Mouse (Mus musculus) natural killer cell, adult 2 months (primary cell): Measurements from ENCODE around the gene Isl1.

Experiments used
- DNase-seq, 2 experiments: peaks; one replicate each; pipeline ENCODE4 v3.0.0; 2022; ENCODE audit warnings: low spot score in 2 of 2

Gene Isl1

DNA sequence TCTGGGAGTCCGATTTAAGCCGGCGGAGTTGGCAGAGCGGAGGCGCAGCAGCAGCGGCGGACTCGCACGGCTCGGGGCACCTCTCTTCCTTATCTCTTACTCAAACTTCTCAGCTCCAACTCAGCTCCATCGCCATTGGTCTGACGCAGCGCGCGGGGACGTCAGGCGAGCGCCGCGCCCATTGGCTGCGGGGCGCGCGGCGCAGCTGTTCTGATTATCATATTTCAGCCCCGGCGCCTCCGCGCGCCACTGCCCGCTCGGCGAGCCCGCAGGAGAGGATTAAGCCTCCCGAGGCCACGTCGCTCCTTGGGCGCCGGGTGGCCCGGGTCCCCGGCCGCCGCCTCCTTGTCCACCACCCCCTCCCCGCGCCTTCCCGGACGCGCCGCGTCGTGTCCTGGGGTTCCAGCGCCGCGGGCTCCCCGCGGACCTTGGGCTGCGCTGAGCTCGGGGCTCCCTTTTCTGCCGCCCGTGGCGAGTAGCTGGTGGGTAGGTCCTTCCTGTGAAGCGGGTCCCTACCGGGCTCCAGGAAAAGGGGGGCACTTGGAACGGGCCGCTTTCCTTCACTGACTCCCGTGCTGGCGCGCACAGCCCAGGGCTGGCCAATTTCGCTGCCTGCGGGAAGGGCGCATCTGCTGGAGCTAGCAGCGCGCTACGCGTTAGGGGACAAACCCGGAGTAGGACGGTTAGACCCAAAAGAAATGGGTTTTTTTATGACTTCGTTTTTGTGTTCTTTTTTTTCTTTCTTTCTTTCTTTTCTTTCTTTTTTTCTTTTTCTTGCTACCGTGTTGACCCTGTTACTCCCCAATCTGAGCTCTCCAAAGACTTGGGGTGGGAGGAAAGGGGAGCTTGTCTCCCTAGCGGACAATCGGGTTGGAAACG lies at the start of gene Isl1:
TSS of gene Isl1 (minus strand) at position 106 of the 879 bp plus-strand sequence.
- DNase-seq = no peak

DNA sequence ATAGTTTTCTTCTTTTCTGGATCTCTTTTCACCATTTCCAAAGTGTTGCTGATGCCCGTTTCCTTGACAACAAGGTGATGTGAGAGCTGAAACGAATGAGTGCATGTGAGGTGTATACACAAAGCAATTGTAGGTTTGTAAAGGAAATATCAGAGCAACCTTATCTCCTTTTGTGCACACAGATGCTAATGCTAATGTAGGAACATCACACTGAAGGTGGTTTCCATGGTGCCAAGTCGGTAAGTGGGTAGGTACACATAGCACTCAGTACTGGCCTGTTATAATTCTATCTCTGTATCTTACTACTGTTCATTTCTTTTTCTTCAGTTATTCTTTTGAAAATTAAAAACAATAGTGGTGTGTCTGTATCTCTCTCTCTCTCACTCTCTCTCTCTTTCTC lies 26.3 kb upstream of the Isl1 start:
- DNase-seq = no peak

DNA sequence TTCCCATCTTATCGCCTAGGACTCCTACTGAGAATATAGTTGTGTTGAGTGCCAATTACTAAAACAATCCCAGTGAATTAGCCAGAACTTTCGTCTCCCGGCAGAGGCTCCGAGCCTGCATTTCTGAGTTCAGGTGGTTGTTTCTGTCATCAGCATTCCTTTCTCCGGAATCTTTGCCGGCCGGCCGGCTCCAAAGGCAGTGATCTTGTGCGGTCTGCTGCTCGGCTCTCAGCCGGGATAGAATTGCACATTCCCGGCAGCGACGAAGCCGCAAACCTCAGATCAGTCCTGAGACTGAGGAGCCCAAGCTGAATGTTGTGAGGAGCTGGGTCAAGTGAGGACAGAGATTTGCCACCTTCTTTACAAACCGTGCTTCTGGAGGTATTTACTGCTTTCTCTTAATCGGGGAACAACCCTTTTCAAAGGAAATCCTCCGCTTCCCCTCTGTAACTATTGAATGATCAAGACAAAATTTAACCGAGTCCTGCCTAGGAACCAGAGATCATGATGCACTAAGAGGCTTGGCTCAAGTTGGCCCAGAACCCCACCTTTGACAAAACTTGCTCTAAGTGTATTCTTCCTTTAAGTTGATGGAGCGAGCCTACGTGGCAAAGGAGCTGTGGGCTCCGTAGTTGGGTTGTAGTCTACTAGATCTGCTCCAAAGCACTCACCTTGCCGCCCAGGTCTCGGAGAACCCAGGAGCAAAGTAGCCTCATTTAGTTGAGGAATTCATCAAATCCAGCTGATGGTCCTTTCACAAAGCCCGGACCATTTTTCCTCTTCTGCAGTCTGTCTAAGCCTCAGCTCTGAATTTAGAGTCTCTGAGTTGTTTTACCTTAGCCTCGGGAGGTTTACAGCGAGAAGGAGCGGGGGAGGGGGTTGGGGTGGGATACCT lies 4.4 kb upstream of the Isl1 start:
- no peak for DNase-seq

DNA sequence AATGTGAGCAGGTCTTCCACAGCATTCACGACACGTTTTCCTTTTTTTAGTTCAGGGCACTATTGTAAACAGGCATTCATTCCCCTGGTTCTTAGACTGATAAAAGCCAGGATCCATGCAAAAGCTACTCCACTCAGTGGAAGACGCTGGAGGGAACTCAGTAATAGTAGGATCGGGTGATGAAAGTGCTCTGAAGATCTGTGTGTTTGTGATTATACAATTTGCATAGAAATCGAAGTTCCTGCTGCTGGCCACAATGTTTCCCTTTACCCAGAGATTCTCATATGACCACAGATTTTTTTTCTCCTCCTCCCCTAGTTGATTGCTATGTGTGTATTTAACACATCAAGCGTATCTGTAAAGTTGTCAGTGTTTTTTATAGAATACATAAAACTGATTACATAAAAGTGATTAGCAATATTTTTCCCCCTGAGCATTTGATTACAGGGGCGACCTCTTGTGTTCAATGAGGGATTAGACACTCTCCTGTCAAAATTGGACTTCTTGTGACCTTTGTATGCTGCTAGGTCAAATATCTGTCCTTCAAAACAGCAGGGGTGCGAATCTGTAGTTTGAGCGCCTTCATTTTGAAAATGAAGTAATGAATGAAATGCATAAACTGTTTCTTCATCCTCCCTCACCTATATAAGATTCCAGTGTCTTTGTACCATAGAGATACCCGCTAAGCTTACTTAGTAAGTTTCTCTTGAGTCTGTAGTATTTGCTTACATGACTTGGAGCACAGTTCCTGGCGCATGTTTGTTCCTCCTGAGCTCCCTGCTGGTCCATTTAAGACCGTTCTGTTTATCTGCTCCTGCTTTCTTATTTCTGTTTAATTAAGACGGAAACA lies 2.6 kb upstream of the Isl1 start:
- DNase-seq = no peak

DNA sequence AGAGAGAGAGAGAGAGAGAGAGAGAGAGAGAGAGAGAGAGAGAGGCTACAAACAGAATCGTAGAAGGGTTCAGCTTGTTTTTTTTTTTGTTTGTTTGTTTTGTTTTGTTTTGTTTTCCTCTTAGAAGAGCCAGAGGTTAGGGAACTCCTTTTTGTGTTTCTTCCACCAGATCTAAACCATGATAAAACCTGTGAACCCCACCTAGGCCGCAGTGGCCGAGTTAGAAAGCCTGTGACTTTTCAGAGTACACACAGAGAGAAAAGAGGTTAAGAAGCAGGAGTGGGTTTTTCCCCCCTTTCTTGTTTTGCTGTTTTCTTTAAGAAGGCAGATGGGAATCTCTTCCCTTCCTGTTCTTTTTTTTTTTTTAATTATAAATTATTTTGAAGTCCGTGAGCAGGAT lies 1.5 kb upstream of the Isl1 start:
- no peak for DNase-seq

DNA sequence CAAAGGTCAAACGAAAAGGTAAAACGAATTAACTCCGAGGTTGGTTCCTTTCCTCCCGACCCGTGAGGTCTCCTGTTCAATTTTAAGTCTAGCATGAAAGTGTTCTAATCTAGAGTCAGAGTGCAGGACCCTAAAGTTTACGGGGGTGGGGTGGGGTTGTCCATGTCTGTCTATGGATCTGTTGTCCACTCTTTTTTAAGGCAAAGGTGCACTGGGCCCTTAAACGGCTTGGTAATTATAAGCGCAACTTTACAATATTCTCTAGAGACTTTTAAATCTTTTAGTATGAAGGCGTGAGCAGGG lies 925 bp upstream of the Isl1 start:
- DNase-seq = no peak

DNA sequence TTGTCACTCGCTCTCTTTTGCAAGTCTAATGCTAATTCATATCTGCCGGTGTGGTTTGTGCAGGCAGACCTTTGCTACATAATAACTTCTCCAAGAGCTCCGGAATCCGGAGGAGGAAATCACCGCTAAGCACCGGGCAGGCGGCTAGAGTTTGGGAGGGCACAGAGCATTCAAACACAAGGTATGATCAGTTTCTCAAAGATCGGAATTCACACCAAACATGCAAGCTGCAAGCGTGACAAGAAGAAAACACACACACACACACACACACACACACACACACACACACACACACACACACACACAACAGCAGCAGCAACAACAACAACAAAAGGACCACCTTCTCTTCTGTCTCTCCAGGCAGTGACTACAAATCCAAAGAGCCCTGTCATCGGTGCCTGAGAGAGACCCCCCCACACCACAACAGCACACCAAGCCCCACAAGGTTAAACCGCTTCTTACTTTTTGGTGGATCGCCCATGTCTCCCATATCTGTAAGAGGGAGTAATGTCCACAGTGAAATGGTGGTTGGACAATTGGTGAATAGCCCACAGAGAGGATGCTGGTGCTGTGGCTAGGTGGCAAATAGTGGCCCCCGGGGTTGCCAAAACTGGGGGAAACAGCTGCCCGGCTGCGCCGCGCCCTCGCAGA lies 431 bp downstream of the Isl1 start:
- no peak for DNase-seq

DNA sequence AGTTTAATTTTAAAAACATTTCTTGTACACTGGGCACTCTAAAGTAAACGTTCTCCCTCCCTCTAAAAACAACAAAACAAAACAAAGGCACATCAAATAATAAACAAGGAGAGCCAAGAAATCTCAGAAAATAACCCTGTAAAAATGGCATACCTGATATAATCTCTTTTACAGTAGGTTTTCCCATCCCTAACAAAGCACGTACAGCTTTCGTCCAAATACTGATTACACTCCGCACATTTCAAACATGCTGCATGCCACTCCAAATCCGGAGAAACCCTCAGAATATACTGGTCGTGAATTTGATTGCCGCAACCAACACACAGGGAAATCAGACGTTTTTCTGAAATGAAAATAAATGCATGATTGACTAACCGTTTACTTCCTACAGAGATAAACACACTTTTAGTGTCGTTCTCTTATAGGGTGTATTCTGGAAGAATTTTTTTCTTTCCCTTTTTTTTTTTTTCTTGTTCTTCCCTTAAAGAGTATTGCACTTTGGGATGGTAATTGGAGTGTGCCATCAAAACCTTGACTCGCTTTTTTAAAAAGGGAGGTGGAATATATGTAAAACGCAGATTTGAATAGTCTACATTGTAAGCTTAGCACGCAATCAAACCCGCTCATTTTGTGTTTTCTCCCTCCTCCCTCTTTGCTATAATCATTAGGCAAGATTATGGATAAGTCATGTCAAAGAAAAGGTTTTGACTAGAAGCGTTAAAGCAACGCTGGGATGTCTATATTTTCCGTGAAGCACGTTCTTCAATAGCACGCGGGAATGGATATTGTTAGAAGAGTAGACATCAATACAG lies 1.2 kb downstream of the Isl1 start:
- DNase-seq = no peak

DNA sequence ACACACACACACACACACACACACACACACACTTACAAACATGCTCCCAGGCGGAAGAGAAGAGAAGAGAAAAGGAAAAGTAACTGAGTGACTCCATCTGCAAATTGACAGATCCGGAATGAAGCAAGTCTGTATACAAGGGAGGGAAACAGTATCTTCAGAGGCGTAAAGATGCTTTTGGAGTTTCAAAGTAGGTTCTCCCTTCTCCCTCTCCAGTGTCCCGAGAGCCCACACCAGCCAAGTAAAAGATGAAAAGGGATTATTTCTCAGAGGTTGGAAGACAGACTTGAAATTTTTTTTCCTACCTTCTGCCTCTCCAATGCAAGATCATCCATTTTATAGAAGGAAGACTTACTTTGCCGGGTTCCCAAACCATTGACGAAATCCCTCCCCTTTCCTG lies 2.9 kb downstream of the Isl1 start:
- no peak for DNase-seq

DNA sequence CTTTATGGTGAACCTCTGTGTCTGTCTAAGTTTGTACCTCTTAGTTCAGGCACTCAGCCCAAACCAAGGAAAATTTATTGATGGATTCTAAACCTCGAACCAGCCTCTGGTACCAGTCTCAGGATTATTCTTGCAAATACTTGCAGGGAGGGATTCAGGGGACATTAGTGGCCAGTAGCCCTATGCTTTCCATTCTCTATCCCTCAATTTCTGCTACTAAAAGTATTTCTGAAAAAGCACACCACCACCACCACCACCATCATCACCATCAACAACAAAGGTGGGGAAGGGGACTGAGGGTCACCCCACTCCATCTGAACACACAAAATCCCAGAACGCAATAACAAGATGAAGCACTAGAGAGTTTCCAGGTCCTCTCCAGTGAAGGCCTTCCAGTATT lies 3.8 kb downstream of the Isl1 start:
- DNase-seq = no peak

DNA sequence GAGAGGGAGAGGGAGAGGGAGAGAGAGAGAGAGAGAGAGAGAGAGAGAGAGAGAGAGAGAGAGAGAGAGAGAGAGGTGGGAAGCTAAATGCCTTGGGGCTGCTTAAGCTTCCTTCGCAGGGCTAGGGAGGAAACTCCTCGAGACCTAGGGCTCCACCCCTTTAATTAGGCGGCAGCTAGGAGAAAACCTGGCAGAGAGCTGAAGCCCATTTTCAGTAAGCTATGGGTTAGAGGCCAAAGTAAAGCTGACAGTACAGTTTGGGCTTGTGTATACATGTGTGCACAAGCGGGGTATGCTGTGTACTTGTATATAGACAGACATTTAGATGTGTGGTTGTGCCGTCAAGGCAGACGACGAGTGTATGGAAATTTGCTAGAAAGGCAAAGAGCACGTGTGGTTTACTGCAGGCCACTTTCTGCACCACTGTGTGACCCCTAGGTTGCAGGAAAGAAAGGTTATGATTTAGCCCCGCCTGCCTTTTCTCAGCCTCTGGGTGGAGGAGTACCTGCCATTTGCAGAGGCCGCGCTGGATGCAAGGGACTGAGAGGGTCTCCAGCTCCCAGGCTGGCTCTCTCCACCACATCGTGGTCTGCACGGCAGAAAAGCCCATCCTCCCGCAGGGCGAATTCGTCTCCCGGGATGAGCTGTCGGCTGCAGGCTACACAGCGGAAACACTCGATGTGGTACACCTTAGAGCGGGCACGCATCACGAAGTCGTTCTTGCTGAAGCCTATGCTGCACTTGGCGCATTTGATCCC lies 4.6 kb downstream of the Isl1 start:
- no peak for DNase-seq

DNA sequence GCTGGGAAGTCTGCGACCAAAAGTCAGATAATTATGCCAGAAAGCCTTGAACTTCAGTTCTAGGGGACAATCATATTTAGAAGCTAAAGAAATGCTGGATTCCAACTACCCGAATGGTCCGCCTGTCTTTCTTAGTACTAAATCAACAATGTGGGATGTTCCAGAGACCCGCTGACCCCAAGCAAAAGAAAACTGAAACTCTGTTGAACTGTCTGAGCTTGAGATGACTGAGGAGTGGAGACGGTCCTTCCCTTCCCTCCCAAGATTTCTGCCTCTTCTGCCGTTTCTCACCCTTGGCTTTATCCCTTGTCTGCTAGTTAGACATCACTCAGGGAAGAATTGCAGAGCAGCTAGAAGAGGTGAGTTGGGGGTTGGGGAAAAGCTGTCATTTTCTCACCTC lies 5.7 kb downstream of the Isl1 start:
- DNase-seq = no peak

DNA sequence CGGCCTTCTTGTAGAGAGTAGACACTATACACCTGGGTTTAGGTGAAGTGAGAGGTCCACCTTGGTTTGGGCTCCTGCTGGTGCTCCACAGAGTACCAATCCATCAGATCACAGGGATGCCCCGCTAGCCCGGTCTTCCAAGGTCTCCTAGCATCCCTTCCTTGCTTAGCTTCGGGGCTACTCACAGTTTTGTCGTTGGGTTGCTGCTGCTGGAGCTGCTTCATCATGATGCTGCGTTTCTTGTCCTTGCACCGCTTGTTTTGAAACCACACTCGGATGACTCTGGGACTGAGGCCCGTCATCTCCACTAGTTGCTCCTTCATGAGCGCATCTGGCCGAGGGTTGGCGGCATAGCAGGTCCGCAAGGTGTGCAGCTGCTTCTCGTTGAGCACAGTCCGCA lies 6.6 kb downstream of the Isl1 start:
- no peak for DNase-seq

DNA sequence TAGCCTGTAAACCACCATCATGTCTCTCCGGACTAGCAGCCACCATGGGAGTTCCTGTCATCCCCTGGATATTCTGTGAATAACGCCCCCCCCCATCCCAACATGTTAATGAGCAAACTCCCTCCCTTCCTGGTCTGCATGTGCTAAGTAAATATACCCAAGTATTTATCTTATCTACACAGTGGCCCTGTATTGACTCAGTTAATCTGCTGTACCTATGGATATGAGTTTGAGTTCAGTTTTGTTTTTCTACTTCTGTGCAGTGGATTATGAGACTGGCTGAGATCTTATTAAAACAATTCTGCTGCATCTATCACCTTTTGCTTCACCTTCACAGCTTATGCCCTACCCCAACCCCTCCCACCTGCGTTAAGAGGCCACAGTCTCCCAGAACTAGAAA lies 7.8 kb downstream of the Isl1 start:
- no peak for DNase-seq

DNA sequence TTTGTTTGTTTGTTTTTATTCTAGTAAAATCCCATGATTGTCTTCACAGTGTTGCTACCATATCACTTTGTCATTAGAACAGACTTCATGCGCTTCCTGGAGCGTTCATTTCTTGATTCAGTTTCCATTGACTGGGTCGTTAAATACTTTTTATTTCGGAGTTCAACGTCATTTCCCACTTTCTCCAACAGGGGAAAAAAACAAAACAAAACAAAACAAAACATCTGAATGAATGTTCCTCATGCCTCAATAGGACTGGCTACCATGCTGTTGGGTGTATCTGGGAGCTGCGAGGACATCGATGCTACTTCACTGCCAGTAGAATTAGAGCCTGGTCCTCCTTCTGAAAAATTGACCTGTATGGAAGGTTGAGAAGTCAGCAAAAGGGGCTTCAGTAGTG lies 10.2 kb downstream of the Isl1 start:
- DNase-seq = no peak

DNA sequence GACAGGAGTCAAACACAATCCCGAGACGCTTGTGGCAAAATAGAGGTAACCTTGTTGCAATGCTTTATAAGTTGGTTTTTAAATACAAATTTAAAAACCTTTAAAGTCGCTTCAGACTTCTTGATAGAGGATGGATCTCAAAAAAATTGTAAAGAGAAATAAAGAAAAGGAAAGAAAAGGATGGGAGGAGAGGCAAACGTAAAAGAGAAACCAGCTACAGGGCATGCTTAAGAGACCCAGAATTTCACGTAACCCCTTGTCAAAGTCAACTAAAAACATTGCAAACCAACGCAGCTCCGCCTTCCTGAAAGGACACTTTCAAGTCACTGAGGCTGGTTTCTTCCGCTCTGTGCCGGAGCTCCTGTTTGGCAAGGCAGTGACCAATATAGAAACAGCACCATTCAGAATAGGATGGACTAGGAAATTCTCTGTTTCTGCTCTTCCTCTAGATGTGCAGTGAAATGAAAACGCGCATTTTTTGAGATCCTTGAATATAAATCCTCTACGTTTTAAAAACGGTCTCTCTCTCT lies 10.8 kb downstream of the Isl1 start:
- no peak for DNase-seq

DNA sequence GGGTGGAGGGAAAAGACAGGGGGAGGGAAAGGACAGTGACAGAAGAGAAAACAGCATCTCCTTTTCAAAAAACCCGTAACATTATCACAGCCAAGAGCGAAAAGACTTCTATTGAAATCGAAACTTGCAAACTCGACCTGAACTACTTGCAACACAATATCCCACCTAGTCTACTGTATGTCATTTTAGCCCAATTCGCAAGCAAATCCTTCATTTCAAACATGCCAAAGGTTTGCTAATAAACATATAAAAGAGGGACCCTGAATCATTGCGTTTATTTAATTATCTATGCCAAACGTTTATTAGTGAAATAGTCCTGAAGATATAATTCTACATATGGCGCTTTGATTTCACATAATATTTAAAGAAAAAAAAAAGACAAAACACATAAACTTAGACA lies 11.5 kb downstream of the Isl1 start:
- no peak for DNase-seq

DNA sequence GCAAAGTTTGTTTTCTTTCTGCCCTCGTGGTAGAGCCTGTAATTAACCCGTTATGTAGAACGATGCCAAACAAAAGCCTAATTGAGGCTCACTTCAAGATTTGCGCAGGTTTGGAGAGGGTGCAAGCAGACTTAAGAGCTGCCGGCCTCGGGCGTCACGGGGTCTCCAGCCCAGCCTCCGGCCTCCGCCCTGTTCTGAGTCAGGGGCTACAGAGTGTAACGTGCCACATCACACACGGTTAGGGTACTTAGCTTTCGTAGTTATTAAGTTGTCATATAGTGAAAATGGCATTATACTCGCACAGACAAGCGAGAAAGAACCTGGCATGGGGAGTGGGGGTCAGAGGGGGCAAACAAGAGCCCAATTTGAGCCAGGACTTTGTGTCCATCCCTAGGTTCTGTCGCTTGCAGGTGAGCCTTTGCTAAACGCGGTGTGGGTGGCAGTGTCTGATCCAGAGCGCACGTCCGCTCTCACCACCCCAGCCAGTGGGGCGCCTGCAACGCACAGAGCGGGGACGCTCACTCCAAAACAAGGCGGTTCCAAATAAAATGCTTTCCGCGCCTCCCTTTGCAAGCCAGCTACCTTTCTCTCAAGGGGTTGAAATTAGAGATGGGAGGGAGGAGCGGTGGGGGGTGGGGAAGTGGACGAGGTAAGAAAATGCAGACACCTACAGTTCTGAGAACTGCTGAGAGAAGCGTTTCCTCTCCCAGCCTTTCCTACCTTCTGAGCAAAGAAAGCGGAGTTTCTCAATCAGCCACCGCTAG lies 12.3 kb downstream of the Isl1 start:
- no peak for DNase-seq

DNA sequence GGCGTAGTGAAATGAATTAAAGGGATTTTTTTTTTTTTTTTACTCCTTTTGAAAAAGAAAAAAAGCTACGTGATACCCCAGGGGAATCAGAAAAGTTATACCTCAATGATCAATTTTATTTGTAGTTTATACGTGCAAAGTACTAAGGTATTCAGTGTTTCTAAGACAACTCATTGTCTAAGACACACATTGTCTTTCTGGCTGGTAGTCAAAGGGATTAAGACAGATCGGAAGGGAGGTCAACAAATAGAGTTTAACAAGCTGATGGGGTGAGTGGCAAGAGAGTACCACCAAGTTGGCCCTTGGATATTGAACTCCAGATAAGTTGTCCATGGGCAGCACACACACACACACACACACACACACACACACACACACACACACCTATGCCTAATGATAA lies 14.1 kb downstream of the Isl1 start:
- DNase-seq = no peak
